Mouse (Mus musculus): ENCODE measurements at regions not wholly inside any gene's neighbourhood (a gene's known extent, or its start where the extent isn't known, plus 50 kb on each side); places are given as distances from the start of the nearest gene placed in this dataset.

DNA sequence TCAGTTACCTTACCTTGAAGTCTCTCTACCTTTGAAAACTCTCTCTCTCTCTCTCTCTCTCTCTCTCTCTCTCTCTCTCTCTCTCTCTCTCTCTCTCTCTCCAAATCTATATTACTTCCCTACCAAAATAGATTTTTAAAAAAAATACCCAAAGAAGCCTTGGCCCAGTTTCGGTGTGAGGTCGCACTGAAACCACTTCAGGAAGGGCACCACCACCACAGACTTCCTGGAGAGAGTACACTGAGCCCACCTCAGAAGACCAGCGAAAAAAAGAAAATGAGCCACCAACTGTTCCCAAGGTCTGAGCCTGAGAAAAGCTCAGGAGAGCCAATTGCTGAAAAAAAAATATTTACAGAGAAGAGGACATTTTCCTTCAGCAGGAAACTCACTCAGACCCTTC, 68.8 kb upstream of the Mafb start:
- TF ChIP-seq CTCF (IDR thresholded peaks at IDR 0.05; ENCODE audit: low read depth) (no peak), EP300 (IDR thresholded peaks at IDR 0.05; ENCODE audit: low read depth) (no peak)
